Mouse (Mus musculus) ES-Bruce4 (cell line): Measurements from ENCODE around the gene Rhox2e.
"Not testable (repeated sequence)": the region's sequence is repeated elsewhere in the genome, so short reads cannot be mapped to it uniquely, and the experiment has no call there.

Experiments
- CTCF ChIP-seq: IDR thresholded peaks from one replicate; pipeline ENCODE4 v1.8.1; 2011; ENCODE audit warnings: low read depth, low read length
- POLR2A ChIP-seq: IDR thresholded peaks from one replicate; pipeline ENCODE4 v1.8.1; 2011; ENCODE audit warnings: low read length; ENCODE audit not compliant: insufficient read depth

DNA sequence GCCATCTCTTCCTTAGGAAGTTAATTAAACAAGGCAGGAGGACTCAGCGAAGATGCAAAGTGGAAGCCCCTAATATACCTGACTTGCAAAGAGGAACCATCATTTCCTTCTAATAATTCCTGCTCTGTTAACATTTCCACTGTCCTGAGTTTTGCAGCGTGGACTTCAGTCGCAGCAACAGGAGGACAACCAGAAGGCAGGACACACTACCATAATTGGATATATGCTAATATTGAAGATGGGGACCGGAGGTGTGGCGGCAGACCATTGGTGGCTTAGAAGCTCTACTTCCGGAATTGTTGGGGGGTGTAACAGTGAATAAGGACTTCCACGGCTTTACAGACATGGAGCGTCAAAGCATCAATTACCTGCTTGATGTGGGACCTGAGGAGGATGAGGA, 40.9 kb downstream of the Rhox2e start, which contains the start of gene Rhox2f:
- TF ChIP-seq POLR2A, CTCF: not testable (repeated sequence)
